Mouse (Mus musculus) adrenal gland, adult 2 months (tissue): ENCODE results near the gene Ube2k. TPM values are rescaled to one million over a fixed set of nuclear protein-coding genes. Genes with fewer than 3 reads are reported as not detected.

Source experiments
- DNase-seq: peaks from one replicate; pipeline ENCODE4 v3.0.0; 2021
- polyA plus RNA-seq: library from polyadenylated mRNA; depleted of rRNA; stranded (reverse); fragments of >200 nt; gene quantifications from 2 replicates; pipeline ENCODE4 v1.2.3, GENCODE M21; 2012; rRNA removed
- total RNA-seq, 2 experiments: library from RNA; stranded (reverse); gene quantifications; 2 replicates each; pipeline ENCODE4 v1.2.3; 2021

The Ube2k gene
- total and polyA plus RNA-seq, 3 experiments: 5.7 to 103 (median 89.5) TPM

GRCm38 (mm10) chr5:65638896-65639295 is 101.9 kb downstream of the Ube2k start:
- no peak for DNase-seq

Other genes with a start within 250 kb of the Ube2k start
- 10 to 100 TPM; 38.7 to 46.1 TPM for gene Rfc1, start 201.6 kb upstream of the Ube2k start, total RNA-seq
- gene Rfc1, start 201.6 kb upstream of the Ube2k start, polyA plus RNA-seq: 4.3 and 5.4 TPM in 2 replicates
- 10 to 100 TPM; 10.3 to 19.6 TPM for gene Klb, start 188.9 kb upstream of the Ube2k start, total RNA-seq
- gene Klb, start 188.9 kb upstream of the Ube2k start, polyA plus RNA-seq: 4.9 and 8.4 TPM in 2 replicates
- gene Rpl9, start 145.8 kb upstream of the Ube2k start, total RNA-seq: 1,000 to 10,000 TPM in 1 of 2 experiments, 100 to 1,000 TPM in 1; 692 to 1,124 TPM
- gene Rpl9, start 145.8 kb upstream of the Ube2k start, polyA plus RNA-seq: 22.2 and 28.6 TPM in 2 replicates
- gene Lias, start 145.7 kb upstream of the Ube2k start, total RNA-seq: 10 to 100 TPM; 46.0 to 62.3 TPM
- gene Lias, start 145.7 kb upstream of the Ube2k start, polyA plus RNA-seq: 4.9 and 5.2 TPM in 2 replicates
- gene Ugdh, start 101.3 kb upstream of the Ube2k start, total RNA-seq: 10 to 100 TPM; 71.8 to 82.5 TPM
- gene Ugdh, start 101.3 kb upstream of the Ube2k start, polyA plus RNA-seq: 5.7 and 5.9 TPM in 2 replicates
- gene Gm43552, start 44.4 kb upstream of the Ube2k start, total RNA-seq: 1 to 10 TPM in 1 of 2 experiments, not detected in 1; 1.2 TPM
- gene Gm43552, start 44.4 kb upstream of the Ube2k start, polyA plus RNA-seq: 8.3 TPM in 1 of 2 replicates, not detected in the other
- gene Smim14, start within 50 bp of the Ube2k start, total RNA-seq: 100 to 1,000 TPM; 177 to 196 TPM
- gene Smim14, start within 50 bp of the Ube2k start, polyA plus RNA-seq: 138 and 142 TPM in 2 replicates
- 10 to 100 TPM; 74.0 to 98.1 TPM for gene Pds5a, start 161.0 kb downstream of the Ube2k start, total RNA-seq
- gene Pds5a, start 161.0 kb downstream of the Ube2k start, polyA plus RNA-seq: 2.9 and 3.0 TPM in 2 replicates
- gene N4bp2, start 226.3 kb downstream of the Ube2k start, total RNA-seq: 10 to 100 TPM in 1 of 2 experiments, 1 to 10 TPM in 1; 8.7 to 14.1 TPM
- gene N4bp2, start 226.3 kb downstream of the Ube2k start, polyA plus RNA-seq: 4.9 and 7.1 TPM in 2 replicates